Mouse (Mus musculus) layer of hippocampus, adult 2 months (tissue): Measurements from ENCODE around the gene Pkm. TPM values are rescaled to one million over a fixed set of nuclear protein-coding genes. Genes with fewer than 3 reads are reported as not detected.

Experiments used
- DNase-seq, 2 experiments: peaks; one replicate each; pipeline ENCODE4 v3.0.0; 2022; ENCODE audit warnings: low spot score in 2 of 2
- H3K27ac ChIP-seq: fragments of 200-600 bp; 2 replicates; pipeline ENCODE4 v1.8.1; 2022
- H3K4me3 ChIP-seq: fragments of 200-600 bp; 2 replicates; pipeline ENCODE4 v1.8.1; 2022; ENCODE audit warnings: mild to moderate bottlenecking
- CTCF ChIP-seq: fragments of 200-600 bp; conservative IDR thresholded peaks from 2 replicates; pipeline ENCODE4 v1.8.1; 2022; ENCODE audit warnings: antibody characterized with exemption, mild to moderate bottlenecking, moderate library complexity
- total RNA-seq, 2 experiments: library from RNA; stranded (reverse); gene quantifications; 2 replicates each; pipeline ENCODE4 v1.2.3; 2021

The Pkm gene
- total RNA-seq, 2 experiments from 2014 or later: 1,301 to 1,421 TPM

DNA sequence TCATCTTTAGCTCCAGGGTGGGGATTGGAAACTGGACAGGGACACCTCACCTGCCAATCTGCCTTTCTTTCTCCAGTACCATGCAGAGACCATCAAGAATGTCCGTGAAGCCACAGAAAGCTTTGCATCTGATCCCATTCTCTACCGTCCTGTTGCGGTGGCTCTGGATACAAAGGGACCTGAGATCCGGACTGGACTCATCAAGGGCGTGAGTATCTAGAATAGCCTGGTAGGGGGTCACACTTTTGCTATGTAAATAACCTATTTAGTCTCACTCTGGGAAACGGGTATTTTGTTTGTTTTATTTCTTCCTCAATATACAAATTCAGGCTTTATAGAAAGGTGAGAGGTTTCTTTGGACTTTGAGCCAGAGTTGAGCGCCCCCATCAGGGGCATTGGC, 12.3 kb downstream of the Pkm start:
- no peak for DNase-seq
- TF ChIP-seq CTCF: no peak
- H3K27ac ChIP-seq: no peak overlapping the region
- H3K4me3 ChIP-seq: no peak overlapping the region

DNA sequence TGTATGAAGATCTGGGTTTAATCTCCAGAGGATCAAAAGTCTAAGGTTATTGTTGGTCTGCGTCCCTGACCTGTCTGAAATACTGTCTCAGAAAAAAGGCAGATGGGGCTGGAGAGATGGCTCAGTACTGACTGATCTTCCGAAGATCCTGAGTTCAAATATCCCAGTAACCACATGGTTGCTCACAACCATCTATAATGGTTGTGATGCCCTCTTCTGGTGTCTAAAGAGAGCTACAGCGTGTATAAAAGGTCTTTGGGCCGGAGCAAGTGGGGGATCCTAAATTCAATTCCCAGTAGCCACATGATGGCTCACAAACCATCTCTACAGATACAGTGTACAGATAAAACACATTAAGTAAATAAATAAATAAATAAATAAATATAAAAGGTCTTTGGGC, 13.0 kb downstream of the Pkm start:
- Histone ChIP-seq H3K4me3 (no peak overlapping the region), H3K27ac (no peak overlapping the region)
- no peak for DNase-seq
- TF ChIP-seq CTCF: peak; percentile 64

GRCm38 (mm10) chr9:59672195-59672894, 16.2 kb downstream of the Pkm start:
- no peak overlapping the region for H3K4me3 ChIP-seq
- peak overlapping the region; percentile 59; the same call in 1 of the 2 replicates for H3K27ac ChIP-seq
- DNase-seq: no peak
- TF ChIP-seq CTCF: no peak

GRCm38 (mm10) chr9:59673427-59673826, 17.3 kb downstream of the Pkm start:
- DNase-seq: no peak
- no peak overlapping the region for H3K4me3 ChIP-seq
- no peak for TF ChIP-seq CTCF
- peak overlapping the region; percentile 59; the same call in 1 of the 2 replicates for H3K27ac ChIP-seq

- Histone ChIP-seq H3K4me3 (no peak overlapping the region), H3K27ac (peak overlapping the region; percentile 53; the same call in 1 of the 2 replicates)
- DNase-seq: no peak
- peak; percentile 17; the same call in 1 of the 2 replicates for TF ChIP-seq CTCF
These were observed 19.4 kb downstream of the Pkm start for GRCm38 (mm10) chr9:59675598-59675997.

DNA sequence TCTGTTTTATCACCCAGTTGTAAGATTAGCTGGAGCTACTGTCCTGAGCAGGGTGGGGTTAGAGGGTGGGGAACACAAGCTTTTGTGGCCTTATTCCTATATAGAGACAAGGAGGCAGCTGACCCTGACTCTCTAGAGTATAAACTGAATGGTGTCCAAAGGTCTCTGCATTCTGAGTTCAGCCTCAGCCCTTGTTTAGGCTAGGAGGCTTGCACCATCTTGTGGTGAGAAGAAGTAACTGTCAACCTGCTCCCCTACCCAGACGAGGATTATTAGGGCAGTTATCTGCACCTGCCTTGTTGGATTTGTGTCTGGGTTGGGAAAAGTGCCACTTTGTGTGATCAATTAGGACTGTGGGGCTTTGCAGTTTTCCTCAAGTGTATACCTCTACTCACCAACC, 22.1 kb downstream of the Pkm start:
- no peak overlapping the region for H3K4me3 ChIP-seq
- DNase-seq: no peak
- H3K27ac ChIP-seq: no peak overlapping the region; the same call in 1 of the 2 replicates
- TF ChIP-seq CTCF: peak; percentile 82

- peak; percentile 66 to 78 for DNase-seq
- Histone ChIP-seq H3K27ac (peak within 1 kb of the TSS; percentile 64), H3K4me3 (peak within 1 kb of the TSS; percentile 70)
- no peak for TF ChIP-seq CTCF
These were observed 23.7 kb downstream of the Pkm start, which contains the start of gene Gramd2 for GRCm38 (mm10) chr9:59679678-59680533. TSS of gene Gramd2 (plus strand) at chr9:59680144.

- no peak for TF ChIP-seq CTCF
These were observed 24.3 kb downstream of the Pkm start for GRCm38 (mm10) chr9:59680534-59680875.

DNA sequence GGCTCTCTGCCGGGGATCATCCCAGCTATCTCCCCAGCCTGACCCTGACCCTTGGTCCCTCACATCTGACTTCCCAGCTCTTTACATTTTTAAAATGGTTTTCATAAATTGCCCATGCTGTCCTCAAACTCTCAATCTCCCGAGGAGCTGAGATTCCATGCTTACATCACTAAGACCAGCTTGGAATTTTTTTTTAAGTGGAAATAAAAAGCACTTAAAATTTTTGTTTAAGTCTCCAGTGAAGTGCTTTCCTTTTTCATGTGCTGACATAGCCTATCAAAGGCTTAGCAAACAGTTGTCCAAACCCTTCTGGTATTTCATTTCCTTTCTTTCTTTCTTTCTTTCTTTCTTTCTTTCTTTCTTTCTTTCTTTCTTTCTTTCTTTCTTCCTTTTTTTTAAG, 27.9 kb downstream of the Pkm start:
- no peak for TF ChIP-seq CTCF
- Histone ChIP-seq H3K27ac (no peak overlapping the region), H3K4me3 (no peak overlapping the region)
- DNase-seq: no peak

More at GRCm38 (mm10) chr9:59680534-59680875, 24.3 kb downstream of the Pkm start:
- peak overlapping the region; percentile 70 for H3K4me3 ChIP-seq
- DNase-seq: no peak
- H3K27ac ChIP-seq: peak overlapping the region; percentile 64; the same call in 1 of the 2 replicates

- Histone ChIP-seq H3K27ac (peak overlapping the region; percentile 14; the same call in 1 of the 2 replicates), H3K4me3 (no peak overlapping the region)
- no peak for DNase-seq
- TF ChIP-seq CTCF: no peak
These were observed 31.4 kb downstream of the Pkm start for GRCm38 (mm10) chr9:59687416-59688046.

DNA sequence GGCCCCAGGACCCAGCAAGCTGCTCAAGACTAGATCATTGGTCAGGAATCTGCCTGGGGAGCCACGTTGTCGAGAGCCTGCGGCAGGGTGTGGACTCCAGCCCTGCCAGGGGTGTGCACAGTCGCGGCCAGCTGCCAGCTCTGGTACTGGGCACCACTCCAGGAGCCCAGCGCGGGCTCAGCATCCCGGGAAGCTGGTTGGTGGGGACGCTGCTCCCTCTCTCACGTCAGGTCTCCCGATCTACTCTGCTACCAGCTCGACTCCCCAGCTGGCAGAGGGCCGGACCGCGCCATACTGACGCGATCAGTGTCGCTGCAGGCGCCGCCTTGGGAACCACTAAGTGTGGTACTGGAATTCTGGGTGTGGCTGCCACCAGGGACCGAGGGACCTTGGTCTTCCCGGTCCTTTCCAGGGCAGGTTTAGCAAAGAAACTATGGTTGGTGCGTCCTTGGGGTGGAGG, 35.5 kb downstream of the Pkm start:
- H3K27ac ChIP-seq: peak overlapping the region; percentile 77
- peak; percentile 76 to 84 for DNase-seq
- peak overlapping the region; percentile 58 for H3K4me3 ChIP-seq
- no peak for TF ChIP-seq CTCF

GRCm38 (mm10) chr9:59692145-59692544, 36.0 kb downstream of the Pkm start:
- DNase-seq: peak in 1 of 2 experiments; percentile 55
- no peak for TF ChIP-seq CTCF
- peak overlapping the region; percentile 77 for H3K27ac ChIP-seq
- H3K4me3 ChIP-seq: peak overlapping the region; percentile 58
